Mouse (Mus musculus): Measurements from ENCODE around the gene Bub1b.

Gene Bub1b

GRCm38 (mm10) chr2:118562431-118562830, 35.6 kb upstream of the Bub1b start:
- H3K36me3 ChIP-seq (ENCODE audit: insufficient read depth, low read length) = no peaks in the 10 kb centered on the region
- H3K9me3 ChIP-seq (ENCODE audit: low read length) = no peaks in the 10 kb centered on the region
- no peak for TF ChIP-seq CTCF (conservative IDR thresholded peaks at IDR 0.05; ENCODE audit: low read length)
- no peak for TF ChIP-seq NANOG (IDR thresholded peaks at IDR 0.05; ENCODE audit: borderline replicate concordance, low read length)
- no peak for TF ChIP-seq POU5F1 (IDR thresholded peaks at IDR 0.05; ENCODE audit: borderline replicate concordance, low read length)
- no peak overlapping the region for H3K4me3 ChIP-seq (replicated peaks; ENCODE audit: low read length)
- peaks cover 4% of the 10 kb centered on the region for H3K4me1 ChIP-seq (replicated peaks; ENCODE audit: low read depth, low read length)
- no peaks in the 10 kb centered on the region for H3K27me3 ChIP-seq (ENCODE audit: insufficient read depth, low read length)

- Histone ChIP-seq H3K36me3 (ENCODE audit: insufficient read depth, low read length) (no peaks in the 10 kb centered on the region), H3K4me3 (replicated peaks; ENCODE audit: low read length) (no peak overlapping the region), H3K27me3 (ENCODE audit: insufficient read depth, low read length) (peaks cover 6% of the 10 kb centered on the region; the same call in 1 of the 2 replicates), H3K9me3 (ENCODE audit: low read length) (no peaks in the 10 kb centered on the region), H3K4me1 (replicated peaks; ENCODE audit: low read depth, low read length) (peaks cover 4% of the 10 kb centered on the region)
- TF ChIP-seq NANOG (IDR thresholded peaks at IDR 0.05; ENCODE audit: borderline replicate concordance, low read length) (no peak), CTCF (conservative IDR thresholded peaks at IDR 0.05; ENCODE audit: low read length) (no peak), POU5F1 (IDR thresholded peaks at IDR 0.05; ENCODE audit: borderline replicate concordance, low read length) (no peak)
Measured at GRCm38 (mm10) chr2:118567179-118567578, 30.8 kb upstream of the Bub1b start.

- Histone ChIP-seq H3K4me3 (replicated peaks; ENCODE audit: low read length) (no peak overlapping the region), H3K4me1 (replicated peaks; ENCODE audit: low read depth, low read length) (no peaks in the 10 kb centered on the region), H3K9me3 (ENCODE audit: low read length) (no peaks in the 10 kb centered on the region), H3K36me3 (ENCODE audit: insufficient read depth, low read length) (no peaks in the 10 kb centered on the region), H3K27me3 (ENCODE audit: insufficient read depth, low read length) (peaks cover 6% of the 10 kb centered on the region; the same call in 1 of the 2 replicates)
- TF ChIP-seq CTCF (conservative IDR thresholded peaks at IDR 0.05; ENCODE audit: low read length) (no peak), POU5F1 (IDR thresholded peaks at IDR 0.05; ENCODE audit: borderline replicate concordance, low read length) (no peak), NANOG (IDR thresholded peaks at IDR 0.05; ENCODE audit: borderline replicate concordance, low read length) (no peak)
Measured at GRCm38 (mm10) chr2:118570939-118571338, 27.1 kb upstream of the Bub1b start.

GRCm38 (mm10) chr2:118572183-118572836, 25.7 kb upstream of the Bub1b start:
- H3K27me3 ChIP-seq (ENCODE audit: insufficient read depth, low read length) = peaks cover 6% of the 10 kb centered on the region; the same call in 1 of the 2 replicates
- no peaks in the 10 kb centered on the region for H3K4me1 ChIP-seq (replicated peaks; ENCODE audit: low read depth, low read length)
- H3K36me3 ChIP-seq (ENCODE audit: insufficient read depth, low read length) = no peaks in the 10 kb centered on the region
- H3K4me3 ChIP-seq (replicated peaks; ENCODE audit: low read length) = no peak overlapping the region
- H3K9me3 ChIP-seq (ENCODE audit: low read length) = no peaks in the 10 kb centered on the region
- TF ChIP-seq POU5F1 (IDR thresholded peaks at IDR 0.05; ENCODE audit: borderline replicate concordance, low read length) (no peak), NANOG (IDR thresholded peaks at IDR 0.05; ENCODE audit: borderline replicate concordance, low read length) (no peak), CTCF (conservative IDR thresholded peaks at IDR 0.05; ENCODE audit: low read length) (no peak)

- no peak for TF ChIP-seq POU5F1 (IDR thresholded peaks at IDR 0.05; ENCODE audit: borderline replicate concordance, low read length)
- no peak for TF ChIP-seq CTCF (conservative IDR thresholded peaks at IDR 0.05; ENCODE audit: low read length)
- TF ChIP-seq NANOG (IDR thresholded peaks at IDR 0.05; ENCODE audit: borderline replicate concordance, low read length) = no peak
- Histone ChIP-seq H3K4me1 (replicated peaks; ENCODE audit: low read depth, low read length) (no peaks in the 10 kb centered on the region), H3K27me3 (ENCODE audit: insufficient read depth, low read length) (peaks cover 6% of the 10 kb centered on the region; the same call in 1 of the 2 replicates), H3K9me3 (ENCODE audit: low read length) (no peaks in the 10 kb centered on the region), H3K36me3 (ENCODE audit: insufficient read depth, low read length) (no peaks in the 10 kb centered on the region), H3K4me3 (replicated peaks; ENCODE audit: low read length) (no peak overlapping the region)
Measured at GRCm38 (mm10) chr2:118573135-118573534, 24.9 kb upstream of the Bub1b start.

- Histone ChIP-seq H3K4me3 (replicated peaks; ENCODE audit: low read length) (no peak overlapping the region; the same call in 1 of the 2 replicates), H3K36me3 (ENCODE audit: insufficient read depth, low read length) (peaks cover 11% of the 10 kb centered on the region), H3K4me1 (replicated peaks; ENCODE audit: low read depth, low read length) (peaks cover 41% of the 10 kb centered on the region), H3K27me3 (ENCODE audit: insufficient read depth, low read length) (no peaks in the 10 kb centered on the region), H3K9me3 (ENCODE audit: low read length) (peaks cover 19% of the 10 kb centered on the region)
- TF ChIP-seq POU5F1 (IDR thresholded peaks at IDR 0.05; ENCODE audit: borderline replicate concordance, low read length) (no peak), NANOG (IDR thresholded peaks at IDR 0.05; ENCODE audit: borderline replicate concordance, low read length) (no peak), CTCF (conservative IDR thresholded peaks at IDR 0.05; ENCODE audit: low read length) (no peak)
Measured at GRCm38 (mm10) chr2:118586013-118586412, 12.0 kb upstream of the Bub1b start.

GRCm38 (mm10) chr2:118587686-118588085, 10.3 kb upstream of the Bub1b start:
- H3K4me1 ChIP-seq (replicated peaks; ENCODE audit: low read depth, low read length) = peaks cover 41% of the 10 kb centered on the region
- no peaks in the 10 kb centered on the region for H3K27me3 ChIP-seq (ENCODE audit: insufficient read depth, low read length)
- peaks cover 11% of the 10 kb centered on the region for H3K36me3 ChIP-seq (ENCODE audit: insufficient read depth, low read length)
- TF ChIP-seq POU5F1 (IDR thresholded peaks at IDR 0.05; ENCODE audit: borderline replicate concordance, low read length) (no peak), NANOG (IDR thresholded peaks at IDR 0.05; ENCODE audit: borderline replicate concordance, low read length) (no peak), CTCF (conservative IDR thresholded peaks at IDR 0.05; ENCODE audit: low read length) (no peak)
- peaks cover 20% of the 10 kb centered on the region for H3K9me3 ChIP-seq (ENCODE audit: low read length)
- peak overlapping the region; percentile 78 for H3K4me3 ChIP-seq (replicated peaks; ENCODE audit: low read length)

GRCm38 (mm10) chr2:118591083-118591482, 6.9 kb upstream of the Bub1b start:
- peaks cover 7% of the 10 kb centered on the region for H3K36me3 ChIP-seq (ENCODE audit: insufficient read depth, low read length)
- TF ChIP-seq CTCF (conservative IDR thresholded peaks at IDR 0.05; ENCODE audit: low read length) (no peak), POU5F1 (IDR thresholded peaks at IDR 0.05; ENCODE audit: borderline replicate concordance, low read length) (no peak), NANOG (IDR thresholded peaks at IDR 0.05; ENCODE audit: borderline replicate concordance, low read length) (no peak)
- peaks cover 34% of the 10 kb centered on the region for H3K4me1 ChIP-seq (replicated peaks; ENCODE audit: low read depth, low read length)
- peaks cover 3% of the 10 kb centered on the region; the same call in 1 of the 2 replicates for H3K27me3 ChIP-seq (ENCODE audit: insufficient read depth, low read length)
- H3K9me3 ChIP-seq (ENCODE audit: low read length) = peaks cover 13% of the 10 kb centered on the region
- H3K4me3 ChIP-seq (replicated peaks; ENCODE audit: low read length) = no peak overlapping the region

Data from E14TG2a.4 (cell line).